Mouse (Mus musculus) hindbrain, embryonic 14.5 days (tissue): Measurements from ENCODE around the gene Kif14. TPM values are rescaled to one million over a fixed set of nuclear protein-coding genes. Genes with fewer than 3 reads are reported as not detected.
"Not testable (repeated sequence)": the region's sequence is repeated elsewhere in the genome, so short reads cannot be mapped to it uniquely, and the experiment has no call there.

Source experiments
- ATAC-seq: fragments of 200-750 bp; cut with Nextera tagmentation; 2 replicates; pipeline ENCODE4 v1.8.0; 2017; ENCODE audit warnings: moderate number of reproducible peaks, mild to moderate bottlenecking, moderate TSS enrichment, moderate library complexity; ENCODE audit not compliant: low FRiP score
- DNase-seq: peaks from one replicate; pipeline ENCODE4 v3.0.0-alpha.2; 2015; ENCODE audit warnings: low spot score
- H3K27ac ChIP-seq: fragments of 300-500 bp; sonication (generic); 2 replicates; pipeline ENCODE4 v1.5.1; 2014; ENCODE audit warnings: mild to moderate bottlenecking, moderate library complexity
- H3K27me3 ChIP-seq: fragments of 300-500 bp; sonication (generic); 2 replicates; pipeline ENCODE4 v1.6.1; 2014; ENCODE audit warnings: mild to moderate bottlenecking, low read length, mixed read lengths; ENCODE audit not compliant: control insufficient read depth, insufficient read depth
- H3K36me3 ChIP-seq: fragments of 300-500 bp; sonication (generic); replicated peaks from 2 replicates; pipeline ENCODE4 v1.6.1; 2014; ENCODE audit not compliant: control insufficient read depth, insufficient read depth
- H3K4me1 ChIP-seq: fragments of 300-500 bp; sonication (generic); replicated peaks from 2 replicates; pipeline ENCODE4 v1.6.1; 2014; ENCODE audit warnings: antibody characterized with exemption, low read length, mixed read lengths; ENCODE audit not compliant: control insufficient read depth, insufficient read depth
- H3K4me2 ChIP-seq: fragments of 300-500 bp; sonication (generic); replicated peaks from 2 replicates; pipeline ENCODE4 v1.6.1; 2014; ENCODE audit warnings: mild to moderate bottlenecking, moderate library complexity
- H3K4me3 ChIP-seq: fragments of 300-500 bp; sonication (generic); replicated peaks from 2 replicates; pipeline ENCODE4 v1.5.1; 2014; ENCODE audit warnings: mild to moderate bottlenecking, low read length
- H3K9ac ChIP-seq: fragments of 300-500 bp; sonication (generic); 2 replicates; pipeline ENCODE4 v1.6.1; 2014
- H3K9me3 ChIP-seq: fragments of 300-500 bp; sonication (generic); 2 replicates; pipeline ENCODE4 v1.6.1; 2016; ENCODE audit warnings: low read length; ENCODE audit not compliant: control insufficient read depth
- WGBS: fragments of 180-500 bp; shearing (Covaris S2); extraction: QIAGEN DNeasy Blood & Tissue Kit; methylation state at CpG from one replicate; pipeline ENCODE4 v1.1.7; 2014; 5-methylcytosine and 5-hydroxymethylcytosine counted together
- polyA plus RNA-seq: library from polyadenylated mRNA; unstranded; fragments of >200 nt; fragmentation: Nextera tagmentation; extraction: Ambion mirVana; gene quantifications from 2 replicates; pipeline ENCODE4 v1.2.1, GENCODE M21; 2014

Gene Kif14
- polyA plus RNA-seq, 1 experiment from 2014 or later, result 1.6 TPM

DNA sequence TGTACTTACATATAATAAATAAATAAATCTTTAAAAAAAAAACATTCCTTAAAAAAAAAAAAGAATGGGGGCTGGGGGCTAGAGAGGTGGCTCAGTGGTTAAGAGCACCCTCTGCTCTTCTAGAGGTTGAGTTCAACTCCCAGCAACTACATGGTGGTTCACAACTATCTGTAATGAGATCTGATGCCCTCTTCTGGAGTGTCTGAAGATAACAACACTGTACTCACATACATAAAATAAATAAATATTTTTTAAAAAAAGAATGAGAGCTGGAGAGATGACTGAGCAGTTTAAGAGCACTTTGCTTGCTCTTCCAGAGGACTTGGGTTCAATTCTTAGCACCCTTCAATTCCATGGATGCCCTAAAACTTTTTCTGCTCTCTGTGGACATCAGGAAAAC, 975 bp upstream of the Kif14 start:
- H3K27ac ChIP-seq, result no peak overlapping the region
- H3K9ac ChIP-seq, result no peak overlapping the region
- H3K4me3 ChIP-seq, result no peak overlapping the region
- no peak overlapping the region for H3K4me2 ChIP-seq
- ATAC-seq (no peak), DNase-seq (no peak)
- H3K4me1 ChIP-seq, result peaks cover 6% of the 10 kb centered on the region; the same call in 1 of the 2 replicates
- H3K36me3 ChIP-seq, result no peaks in the 10 kb centered on the region
- no peaks in the 10 kb centered on the region for H3K27me3 ChIP-seq
- no peaks in the 10 kb centered on the region for H3K9me3 ChIP-seq

- Histone ChIP-seq H3K27me3 (no peaks in the 10 kb centered on the region), H3K36me3 (no peaks in the 10 kb centered on the region), H3K9ac (no peak overlapping the region), H3K4me2 (no peak overlapping the region), H3K4me3 (no peak overlapping the region), H3K27ac (no peak overlapping the region), H3K9me3 (no peaks in the 10 kb centered on the region), H3K4me1 (peaks cover 6% of the 10 kb centered on the region; the same call in 1 of the 2 replicates)
- WGBS, result 95% methylated on average over 4 of the region's 4 CpGs
- DNase-seq, result no peak
- no peak for ATAC-seq
These were observed 3.3 kb downstream of the Kif14 start for GRCm38 (mm10) chr1:136469408-136469807.

DNA sequence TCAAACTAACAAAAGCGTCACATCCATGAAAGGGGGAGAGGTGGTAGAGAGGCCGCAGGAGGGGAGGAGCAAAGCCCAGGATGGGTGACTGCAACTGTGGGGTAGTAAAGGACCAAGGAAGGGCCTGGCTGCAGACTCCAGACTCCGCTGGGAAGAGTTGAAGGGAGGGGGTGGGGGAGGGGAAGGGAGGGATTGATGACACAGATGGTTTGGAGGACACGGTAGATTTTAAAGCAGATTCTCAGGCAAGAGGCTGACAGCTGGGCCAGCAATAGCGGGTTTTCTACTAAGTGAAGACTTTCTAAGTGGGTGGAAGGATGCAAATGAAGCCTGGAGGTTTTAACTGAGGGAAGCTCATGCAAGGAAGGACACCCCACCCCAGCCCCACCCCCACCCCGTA, 4.3 kb downstream of the Kif14 start:
- Histone ChIP-seq H3K4me2 (no peak overlapping the region), H3K27me3 (no peaks in the 10 kb centered on the region), H3K4me1 (peaks cover 6% of the 10 kb centered on the region; the same call in 1 of the 2 replicates), H3K36me3 (no peaks in the 10 kb centered on the region), H3K27ac (no peak overlapping the region), H3K4me3 (no peak overlapping the region), H3K9ac (no peak overlapping the region), H3K9me3 (no peaks in the 10 kb centered on the region)
- WGBS, result 9% methylated on average over 6 of the region's 6 CpGs
- ATAC-seq (no peak), DNase-seq (no peak)

DNA sequence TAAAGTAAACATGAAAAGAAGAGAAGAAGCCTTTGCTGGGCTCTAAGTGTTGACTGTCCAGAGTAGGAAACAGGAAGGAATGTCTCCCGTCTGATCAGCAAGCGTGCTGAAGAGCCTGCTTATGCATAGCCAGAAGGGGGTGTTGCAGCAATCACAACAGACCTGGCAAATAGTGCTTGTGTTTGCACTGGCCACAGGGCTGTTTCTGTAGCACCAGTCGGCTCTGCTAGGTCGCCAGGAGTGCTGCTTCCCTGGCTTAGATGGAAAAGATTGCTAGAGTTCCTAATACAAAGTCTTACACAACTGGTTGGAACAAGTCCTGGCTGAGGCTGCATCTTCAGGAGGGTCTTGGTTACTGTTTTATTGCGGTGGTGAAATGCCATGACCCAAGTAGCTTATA, 25.5 kb downstream of the Kif14 start:
- Histone ChIP-seq H3K4me3 (no peak overlapping the region), H3K36me3 (no peaks in the 10 kb centered on the region; the same call in 1 of the 2 replicates), H3K27me3 (no peaks in the 10 kb centered on the region), H3K9me3 (no peaks in the 10 kb centered on the region), H3K4me2 (no peak overlapping the region), H3K27ac (no peak overlapping the region), H3K9ac (no peak overlapping the region), H3K4me1 (no peaks in the 10 kb centered on the region)
- 86% methylated on average over 5 of the region's 5 CpGs for WGBS
- DNase-seq (no peak), ATAC-seq (no peak)

DNA sequence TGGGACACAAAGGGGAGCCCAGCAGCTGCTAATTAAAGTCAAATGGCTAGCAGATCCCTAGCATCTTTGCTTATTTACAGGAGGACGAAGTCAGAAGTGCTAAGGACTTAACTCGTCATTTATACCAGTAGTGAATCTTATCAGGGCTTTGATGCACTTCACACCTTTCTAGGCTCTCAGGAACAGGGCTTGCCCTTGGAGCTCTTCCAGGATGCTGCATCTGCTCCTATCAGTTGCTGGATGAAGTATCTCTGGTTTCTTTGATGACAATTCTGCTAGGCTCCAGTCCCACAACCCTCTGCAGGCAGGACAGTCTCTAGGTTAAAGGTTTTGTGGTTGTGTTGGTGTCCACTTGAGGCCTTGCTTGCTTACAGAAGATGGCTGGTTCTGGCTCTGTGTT, 26.1 kb downstream of the Kif14 start:
- H3K4me1 ChIP-seq, result no peaks in the 10 kb centered on the region
- WGBS, result 93% methylated on average over 2 of the region's 2 CpGs
- no peaks in the 10 kb centered on the region for H3K9me3 ChIP-seq
- no peak overlapping the region for H3K9ac ChIP-seq
- no peak overlapping the region for H3K27ac ChIP-seq
- DNase-seq (no peak), ATAC-seq (no peak)
- H3K4me2 ChIP-seq, result no peak overlapping the region
- no peak overlapping the region for H3K4me3 ChIP-seq
- no peaks in the 10 kb centered on the region for H3K27me3 ChIP-seq
- no peaks in the 10 kb centered on the region; the same call in 1 of the 2 replicates for H3K36me3 ChIP-seq

DNA sequence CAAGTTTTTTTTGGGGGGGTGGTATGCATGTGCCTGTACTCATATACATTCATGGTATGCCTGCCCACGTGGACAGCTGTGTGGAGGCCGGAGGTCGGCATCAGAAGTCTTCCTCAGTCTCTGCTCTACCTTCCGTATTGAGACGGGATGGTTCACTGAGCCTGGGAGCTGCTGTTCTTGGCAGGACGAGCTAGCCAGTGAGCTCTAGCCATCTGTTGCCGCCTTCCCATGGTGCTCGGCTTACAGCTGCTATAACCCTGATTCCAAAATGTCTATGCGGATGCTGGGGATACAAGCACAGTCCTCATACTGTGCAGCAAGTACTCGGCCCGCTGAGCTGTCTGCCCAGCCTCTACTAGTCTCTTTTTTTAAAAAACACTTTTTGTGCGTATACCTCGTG, 33.2 kb downstream of the Kif14 start:
- no peaks in the 10 kb centered on the region for H3K9me3 ChIP-seq
- no peaks in the 10 kb centered on the region for H3K27me3 ChIP-seq
- DNase-seq, result no peak
- ATAC-seq, result no peak
- H3K4me3 ChIP-seq, result no peak overlapping the region
- WGBS, result 90% methylated on average over 13 of the region's 13 CpGs
- H3K36me3 ChIP-seq, result no peaks in the 10 kb centered on the region
- H3K4me2 ChIP-seq, result no peak overlapping the region
- H3K27ac ChIP-seq, result no peak overlapping the region
- no peaks in the 10 kb centered on the region for H3K4me1 ChIP-seq
- H3K9ac ChIP-seq, result no peak overlapping the region

DNA sequence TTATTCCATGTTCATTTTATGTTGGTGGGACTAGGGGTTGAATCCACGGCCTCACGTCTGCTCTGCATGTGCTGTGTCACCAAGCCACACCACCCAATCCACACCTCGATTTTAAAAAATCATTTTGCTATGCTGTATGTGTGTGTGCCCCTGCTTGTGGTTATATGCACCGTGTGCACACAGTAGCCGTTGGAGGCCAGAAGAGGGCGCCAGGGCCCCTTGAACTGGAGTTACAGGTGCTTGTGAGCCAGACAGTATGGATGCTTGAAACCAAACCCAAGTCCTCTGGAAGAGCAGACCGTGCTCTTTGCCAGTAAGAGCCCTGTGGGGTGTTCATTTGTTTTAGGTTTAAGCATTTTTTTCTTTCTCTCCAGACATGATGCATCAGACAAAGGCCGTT, 36.8 kb downstream of the Kif14 start:
- Histone ChIP-seq H3K27ac (no peak overlapping the region), H3K27me3 (no peaks in the 10 kb centered on the region), H3K4me2 (no peak overlapping the region), H3K4me3 (no peak overlapping the region), H3K9ac (no peak overlapping the region), H3K9me3 (no peaks in the 10 kb centered on the region), H3K36me3 (no peaks in the 10 kb centered on the region), H3K4me1 (no peaks in the 10 kb centered on the region)
- WGBS, result 96% methylated on average over 8 of the region's 8 CpGs
- ATAC-seq (no peak), DNase-seq (no peak)

DNA sequence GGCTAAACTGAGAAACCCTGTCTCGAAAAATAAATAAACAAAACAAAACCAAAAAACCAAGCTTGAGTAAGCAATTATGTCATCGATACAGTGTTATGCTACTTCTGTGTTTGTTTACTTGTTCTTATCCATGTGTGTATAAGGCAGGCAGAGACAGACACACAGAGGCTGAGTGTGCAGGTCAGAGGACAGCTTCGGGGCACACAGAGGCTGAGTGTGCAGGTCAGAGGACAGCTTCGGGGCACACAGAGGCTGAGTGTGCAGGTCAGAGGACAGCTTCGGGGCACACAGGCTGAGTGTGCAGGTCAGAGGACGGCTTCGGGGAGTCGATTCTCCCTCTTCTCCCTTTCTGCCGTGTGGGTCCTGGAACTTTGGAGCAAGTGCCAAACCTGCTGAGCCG, 40.1 kb downstream of the Kif14 start:
- not testable (repeated sequence) for H3K36me3 ChIP-seq, ATAC-seq, H3K27me3 ChIP-seq, H3K4me2 ChIP-seq, H3K9me3 ChIP-seq, H3K9ac ChIP-seq, H3K4me1 ChIP-seq, H3K27ac ChIP-seq, H3K4me3 ChIP-seq, DNase-seq
- 87% methylated on average over 10 of the region's 10 CpGs for WGBS

DNA sequence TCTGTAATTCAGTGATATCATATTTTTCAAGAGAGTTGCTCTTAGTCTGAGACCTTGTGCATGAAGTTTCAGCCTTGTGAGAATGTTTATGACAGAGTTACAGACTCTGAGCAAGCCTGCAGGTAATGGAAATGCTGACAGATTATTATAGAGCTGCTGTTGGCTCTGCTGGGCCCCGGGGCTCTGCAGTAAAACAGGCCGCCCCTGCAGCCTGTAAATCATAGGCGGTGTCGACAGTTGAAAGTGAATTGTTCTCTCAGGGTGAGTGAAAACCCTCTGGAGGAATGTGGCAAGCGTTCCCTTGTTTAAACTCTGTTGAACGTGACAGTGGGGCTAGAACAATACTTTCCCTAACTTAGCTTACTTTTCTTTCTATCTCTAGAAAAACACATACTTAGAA, 46.2 kb downstream of the Kif14 start:
- H3K4me3 ChIP-seq, result no peak overlapping the region
- no peak overlapping the region for H3K9ac ChIP-seq
- no peaks in the 10 kb centered on the region for H3K27me3 ChIP-seq
- H3K4me2 ChIP-seq, result no peak overlapping the region
- H3K4me1 ChIP-seq, result no peaks in the 10 kb centered on the region
- H3K9me3 ChIP-seq, result no peaks in the 10 kb centered on the region
- no peak for ATAC-seq
- DNase-seq, result no peak
- H3K36me3 ChIP-seq, result no peaks in the 10 kb centered on the region
- 54% methylated on average over 6 of the region's 6 CpGs for WGBS
- no peak overlapping the region for H3K27ac ChIP-seq

DNA sequence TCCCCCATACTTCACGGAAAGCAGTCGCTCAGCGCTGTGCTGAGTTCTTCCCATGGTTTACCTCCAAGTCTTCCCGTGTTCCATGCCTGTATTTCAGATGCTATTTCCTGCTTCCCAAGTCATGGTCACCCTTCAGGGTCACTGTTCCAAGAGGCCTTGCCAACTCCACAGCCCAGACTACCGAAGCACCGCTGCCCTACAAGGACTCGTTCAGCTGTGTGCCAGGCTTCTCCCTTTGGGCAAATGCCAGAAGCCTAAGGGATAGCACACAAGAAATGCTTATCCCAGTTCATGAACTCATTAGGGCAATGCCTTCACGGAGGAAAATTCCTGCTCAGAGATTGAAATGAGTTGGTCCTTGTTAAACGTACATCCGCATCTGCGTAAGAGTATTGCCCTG, 47.0 kb downstream of the Kif14 start:
- Histone ChIP-seq H3K36me3 (no peaks in the 10 kb centered on the region), H3K27ac (no peak overlapping the region), H3K27me3 (no peaks in the 10 kb centered on the region), H3K9me3 (no peaks in the 10 kb centered on the region), H3K4me1 (no peaks in the 10 kb centered on the region), H3K9ac (no peak overlapping the region), H3K4me3 (no peak overlapping the region), H3K4me2 (no peak overlapping the region)
- DNase-seq, result no peak
- 85% methylated on average over 11 of the region's 11 CpGs for WGBS
- ATAC-seq, result no peak
